Mouse (Mus musculus) hindbrain, embryonic 14.5 days (tissue): ENCODE measurements around the gene Parp3. TPM values are rescaled to one million over a fixed set of nuclear protein-coding genes. Genes with fewer than 3 reads are reported as not detected.

Experiments
- ATAC-seq: fragments of 200-750 bp; cut with Nextera tagmentation; 2 replicates; pipeline ENCODE4 v1.8.0; 2017; ENCODE audit warnings: moderate number of reproducible peaks, mild to moderate bottlenecking, moderate TSS enrichment, moderate library complexity; ENCODE audit not compliant: low FRiP score
- DNase-seq: peaks from one replicate; pipeline ENCODE4 v3.0.0-alpha.2; 2015; ENCODE audit warnings: low spot score
- H3K27ac ChIP-seq: fragments of 300-500 bp; sonication (generic); 2 replicates; pipeline ENCODE4 v1.5.1; 2014; ENCODE audit warnings: mild to moderate bottlenecking, moderate library complexity
- H3K27me3 ChIP-seq: fragments of 300-500 bp; sonication (generic); 2 replicates; pipeline ENCODE4 v1.6.1; 2014; ENCODE audit warnings: mild to moderate bottlenecking, low read length, mixed read lengths; ENCODE audit not compliant: control insufficient read depth, insufficient read depth
- H3K36me3 ChIP-seq: fragments of 300-500 bp; sonication (generic); replicated peaks from 2 replicates; pipeline ENCODE4 v1.6.1; 2014; ENCODE audit not compliant: control insufficient read depth, insufficient read depth
- H3K4me1 ChIP-seq: fragments of 300-500 bp; sonication (generic); replicated peaks from 2 replicates; pipeline ENCODE4 v1.6.1; 2014; ENCODE audit warnings: antibody characterized with exemption, low read length, mixed read lengths; ENCODE audit not compliant: control insufficient read depth, insufficient read depth
- H3K4me2 ChIP-seq: fragments of 300-500 bp; sonication (generic); replicated peaks from 2 replicates; pipeline ENCODE4 v1.6.1; 2014; ENCODE audit warnings: mild to moderate bottlenecking, moderate library complexity
- H3K4me3 ChIP-seq: fragments of 300-500 bp; sonication (generic); replicated peaks from 2 replicates; pipeline ENCODE4 v1.5.1; 2014; ENCODE audit warnings: mild to moderate bottlenecking, low read length
- H3K9ac ChIP-seq: fragments of 300-500 bp; sonication (generic); 2 replicates; pipeline ENCODE4 v1.6.1; 2014
- H3K9me3 ChIP-seq: fragments of 300-500 bp; sonication (generic); 2 replicates; pipeline ENCODE4 v1.6.1; 2016; ENCODE audit warnings: low read length; ENCODE audit not compliant: control insufficient read depth
- WGBS: fragments of 180-500 bp; shearing (Covaris S2); extraction: QIAGEN DNeasy Blood & Tissue Kit; methylation state at CpG from one replicate; pipeline ENCODE4 v1.1.7; 2014; 5-methylcytosine and 5-hydroxymethylcytosine counted together
- polyA plus RNA-seq: library from polyadenylated mRNA; unstranded; fragments of >200 nt; fragmentation: Nextera tagmentation; extraction: Ambion mirVana; gene quantifications from 2 replicates; pipeline ENCODE4 v1.2.1, GENCODE M21; 2014

The Parp3 gene
- polyA plus RNA-seq, 1 experiment from 2014 or later: 0.52 TPM

DNA sequence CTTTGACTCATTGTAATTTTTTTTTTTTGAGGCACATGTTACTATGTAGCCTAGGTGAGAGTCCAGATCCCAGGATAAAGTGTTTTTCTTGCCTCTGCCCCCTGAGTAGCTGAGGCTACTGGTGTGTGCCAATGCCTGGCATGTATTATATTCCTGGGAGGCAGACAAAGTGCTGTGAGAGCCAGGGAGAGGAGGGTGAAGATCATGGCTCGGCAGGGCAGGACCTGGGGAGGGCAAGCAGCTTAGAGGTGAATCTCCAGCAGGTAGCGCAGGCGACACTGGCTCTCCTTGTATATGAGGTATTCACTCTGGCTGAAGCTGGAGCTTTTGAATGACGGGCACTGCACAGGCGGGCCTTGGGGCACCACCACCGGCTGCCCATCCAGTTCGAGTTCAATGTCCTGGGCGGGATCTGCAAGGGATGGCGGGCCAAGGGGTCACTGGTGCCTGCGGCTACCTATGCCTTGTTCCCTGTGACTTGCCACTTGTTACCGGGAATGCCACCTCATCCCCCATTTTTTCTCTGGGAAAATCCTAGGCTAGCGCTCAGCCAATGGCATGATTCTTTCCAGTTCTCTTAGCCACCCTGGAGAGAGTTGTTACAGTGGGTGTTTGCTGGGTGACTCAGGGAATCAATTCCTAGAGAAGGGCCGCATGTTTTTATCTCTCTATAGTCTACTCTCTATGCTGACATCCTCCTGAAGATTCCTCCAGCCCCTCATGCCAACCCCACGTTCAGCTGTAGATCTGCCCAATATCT lies 5.6 kb downstream of the Parp3 start:
- H3K4me3 ChIP-seq: no peak overlapping the region
- no peaks in the 10 kb centered on the region for H3K9me3 ChIP-seq
- no peaks in the 10 kb centered on the region for H3K36me3 ChIP-seq
- H3K9ac ChIP-seq: no peak overlapping the region
- DNase-seq (no peak), ATAC-seq (no peak)
- H3K27me3 ChIP-seq: peaks cover 3% of the 10 kb centered on the region; the same call in 1 of the 2 replicates
- no peaks in the 10 kb centered on the region for H3K4me1 ChIP-seq
- no peak overlapping the region for H3K27ac ChIP-seq
- 66% methylated on average over 14 of the region's 14 CpGs for WGBS
- H3K4me2 ChIP-seq: no peak overlapping the region

DNA sequence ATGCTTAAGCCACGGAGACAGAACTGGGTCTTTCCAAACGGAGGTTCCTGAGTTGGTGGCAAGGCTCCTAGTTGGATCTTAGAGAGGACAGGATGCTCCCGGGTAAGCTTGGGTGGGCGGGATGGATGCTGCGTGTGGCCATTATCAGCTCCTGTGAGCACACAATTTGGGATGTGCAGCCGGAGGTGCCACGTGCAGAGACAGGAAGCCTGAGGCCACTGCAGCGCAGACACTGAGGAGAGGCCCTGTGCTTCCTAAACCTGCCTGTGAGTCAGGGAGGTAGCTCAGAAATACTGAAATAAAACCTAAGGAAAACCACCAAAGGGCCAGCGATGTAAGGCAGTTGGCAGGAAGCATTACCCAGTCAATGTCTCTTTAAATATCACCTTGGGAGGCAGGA lies 7.0 kb downstream of the Parp3 start:
- H3K4me2 ChIP-seq: no peak overlapping the region
- no peak for ATAC-seq
- WGBS: 74% methylated on average over 9 of the region's 9 CpGs
- peaks cover 12% of the 10 kb centered on the region for H3K4me1 ChIP-seq
- H3K36me3 ChIP-seq: no peaks in the 10 kb centered on the region
- DNase-seq: no peak
- no peak overlapping the region for H3K4me3 ChIP-seq
- H3K27ac ChIP-seq: no peak overlapping the region
- no peaks in the 10 kb centered on the region for H3K9me3 ChIP-seq
- peaks cover 3% of the 10 kb centered on the region; the same call in 1 of the 2 replicates for H3K27me3 ChIP-seq
- H3K9ac ChIP-seq: no peak overlapping the region

DNA sequence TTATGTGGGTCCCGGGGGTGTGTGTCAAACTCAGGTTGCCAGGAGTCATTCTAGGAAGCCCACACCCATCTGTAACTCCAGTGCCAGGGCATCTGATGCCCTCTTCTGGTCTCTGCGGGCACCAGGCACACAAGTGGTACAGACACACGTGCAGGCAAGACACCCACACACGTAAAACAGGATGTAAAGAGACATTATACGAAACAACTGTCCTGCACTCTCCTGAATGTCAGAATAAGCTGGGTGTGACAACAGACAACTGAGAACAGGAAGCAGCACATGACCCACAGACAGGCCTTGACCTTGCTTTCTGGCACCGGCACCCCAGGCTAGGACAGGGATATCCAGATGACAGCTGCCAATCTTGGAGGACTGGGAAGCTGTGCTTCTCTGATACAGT lies 7.4 kb downstream of the Parp3 start:
- 76% methylated on average over 6 of the region's 6 CpGs for WGBS
- Histone ChIP-seq H3K9me3 (no peaks in the 10 kb centered on the region), H3K4me3 (no peak overlapping the region), H3K4me2 (no peak overlapping the region), H3K4me1 (peaks cover 17% of the 10 kb centered on the region), H3K27ac (no peak overlapping the region), H3K9ac (no peak overlapping the region), H3K27me3 (peaks cover 3% of the 10 kb centered on the region; the same call in 1 of the 2 replicates), H3K36me3 (peaks cover under 1% of the 10 kb centered on the region; the same call in 1 of the 2 replicates)
- ATAC-seq (no peak), DNase-seq (no peak)

DNA sequence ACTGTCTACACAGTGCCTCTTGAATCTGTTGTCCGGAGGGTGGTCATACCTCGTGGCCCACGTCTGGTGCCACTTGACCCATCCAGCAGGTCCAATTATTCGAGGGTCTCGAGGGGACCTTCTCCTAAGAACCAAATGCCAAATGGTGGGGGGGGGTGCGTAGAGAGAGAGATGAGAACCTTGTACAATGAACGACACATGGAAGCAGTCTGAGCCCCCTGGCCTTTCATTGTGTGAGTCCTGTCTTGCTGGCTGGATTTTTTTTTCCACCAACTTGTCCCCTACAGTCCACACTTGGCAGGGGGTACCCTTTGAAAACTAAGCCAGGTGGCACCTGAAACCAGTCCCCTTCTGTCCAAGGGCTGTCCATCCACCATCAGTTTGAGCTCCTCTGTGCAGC lies 9.0 kb downstream of the Parp3 start:
- H3K4me2 ChIP-seq: no peak overlapping the region
- peaks cover 15% of the 10 kb centered on the region for H3K36me3 ChIP-seq
- no peak overlapping the region for H3K9ac ChIP-seq
- H3K27me3 ChIP-seq: peaks cover 3% of the 10 kb centered on the region; the same call in 1 of the 2 replicates
- H3K4me3 ChIP-seq: no peak overlapping the region
- H3K27ac ChIP-seq: no peak overlapping the region
- H3K4me1 ChIP-seq: peaks cover 18% of the 10 kb centered on the region
- ATAC-seq (no peak), DNase-seq (no peak)
- 88% methylated on average over 7 of the region's 7 CpGs for WGBS
- no peaks in the 10 kb centered on the region for H3K9me3 ChIP-seq

DNA sequence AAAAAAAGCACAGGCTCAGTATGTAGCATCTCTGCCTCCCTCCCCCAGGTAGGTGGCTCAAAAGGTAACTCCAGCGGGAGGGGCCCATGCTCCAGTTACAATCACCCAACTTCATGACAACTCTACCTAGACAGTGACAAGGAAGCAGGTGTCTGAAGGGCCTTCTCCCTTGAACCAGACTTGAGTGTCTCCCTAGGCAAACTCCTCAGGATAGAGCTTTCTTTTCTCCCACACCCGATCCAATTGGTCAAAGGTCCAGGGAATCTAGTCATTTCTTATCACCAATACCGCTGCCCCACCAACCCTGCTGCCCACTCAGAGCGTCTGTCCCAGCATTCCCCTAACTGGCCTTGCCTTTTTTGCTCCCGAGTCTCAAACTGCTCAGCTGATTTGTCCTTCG lies 10.0 kb downstream of the Parp3 start:
- peaks cover 24% of the 10 kb centered on the region for H3K36me3 ChIP-seq
- peaks cover 18% of the 10 kb centered on the region for H3K4me1 ChIP-seq
- no peak overlapping the region for H3K27ac ChIP-seq
- no peak for ATAC-seq
- DNase-seq: no peak
- H3K9ac ChIP-seq: no peak overlapping the region
- 90% methylated on average over 6 of the region's 6 CpGs for WGBS
- H3K4me2 ChIP-seq: no peak overlapping the region
- H3K9me3 ChIP-seq: no peaks in the 10 kb centered on the region
- peaks cover 3% of the 10 kb centered on the region; the same call in 1 of the 2 replicates for H3K27me3 ChIP-seq
- no peak overlapping the region for H3K4me3 ChIP-seq

DNA sequence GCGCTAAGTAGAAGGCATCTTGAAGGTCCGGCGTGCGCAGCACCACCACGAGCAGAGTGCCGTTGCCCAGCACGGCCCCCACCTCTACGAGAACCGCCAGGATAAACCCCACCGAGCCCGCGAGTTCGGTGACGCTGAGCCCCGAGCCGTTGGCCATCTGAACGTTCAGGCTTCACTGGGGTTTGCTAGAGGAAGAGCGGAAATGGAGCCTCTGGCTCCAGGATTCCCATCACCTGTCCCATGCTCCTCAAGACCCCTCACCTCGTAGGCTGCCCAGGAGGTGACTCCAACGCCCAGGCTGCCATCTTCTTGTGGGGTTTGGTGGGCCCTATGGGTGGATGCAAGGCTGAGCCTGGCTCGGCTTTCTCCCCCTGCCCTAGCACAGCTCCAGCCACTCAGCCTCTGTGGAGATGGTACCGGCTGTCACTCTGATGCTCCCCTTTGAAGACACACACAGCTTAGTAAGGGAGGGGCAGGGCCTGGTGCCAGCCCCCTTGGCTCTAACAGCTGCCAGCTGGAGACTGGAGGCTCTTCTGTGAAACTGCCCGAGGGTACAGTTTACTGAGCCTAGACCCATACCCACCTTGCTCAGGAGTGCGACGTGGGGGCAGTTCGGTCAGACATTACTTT lies 11.1 kb downstream of the Parp3 start, which contains the start of gene Gpr62:
Gene Gpr62 (minus strand): TSS at position 368 of the 630 bp plus-strand sequence.
- Histone ChIP-seq H3K27me3 (no peaks in the 10 kb centered on the region), H3K9ac (peak within 1 kb of the TSS; percentile 88), H3K4me1 (peaks cover 18% of the 10 kb centered on the region), H3K27ac (peak within 1 kb of the TSS; percentile 90), H3K36me3 (peaks cover 33% of the 10 kb centered on the region), H3K9me3 (no peaks in the 10 kb centered on the region), H3K4me2 (peak within 1 kb of the TSS; percentile 96), H3K4me3 (peak within 1 kb of the TSS; percentile 52)
- 26% methylated on average over 26 of the region's 26 CpGs for WGBS
- ATAC-seq (peak; percentile 35; the same call in 1 of the 2 replicates), DNase-seq (peak; percentile 65)

DNA sequence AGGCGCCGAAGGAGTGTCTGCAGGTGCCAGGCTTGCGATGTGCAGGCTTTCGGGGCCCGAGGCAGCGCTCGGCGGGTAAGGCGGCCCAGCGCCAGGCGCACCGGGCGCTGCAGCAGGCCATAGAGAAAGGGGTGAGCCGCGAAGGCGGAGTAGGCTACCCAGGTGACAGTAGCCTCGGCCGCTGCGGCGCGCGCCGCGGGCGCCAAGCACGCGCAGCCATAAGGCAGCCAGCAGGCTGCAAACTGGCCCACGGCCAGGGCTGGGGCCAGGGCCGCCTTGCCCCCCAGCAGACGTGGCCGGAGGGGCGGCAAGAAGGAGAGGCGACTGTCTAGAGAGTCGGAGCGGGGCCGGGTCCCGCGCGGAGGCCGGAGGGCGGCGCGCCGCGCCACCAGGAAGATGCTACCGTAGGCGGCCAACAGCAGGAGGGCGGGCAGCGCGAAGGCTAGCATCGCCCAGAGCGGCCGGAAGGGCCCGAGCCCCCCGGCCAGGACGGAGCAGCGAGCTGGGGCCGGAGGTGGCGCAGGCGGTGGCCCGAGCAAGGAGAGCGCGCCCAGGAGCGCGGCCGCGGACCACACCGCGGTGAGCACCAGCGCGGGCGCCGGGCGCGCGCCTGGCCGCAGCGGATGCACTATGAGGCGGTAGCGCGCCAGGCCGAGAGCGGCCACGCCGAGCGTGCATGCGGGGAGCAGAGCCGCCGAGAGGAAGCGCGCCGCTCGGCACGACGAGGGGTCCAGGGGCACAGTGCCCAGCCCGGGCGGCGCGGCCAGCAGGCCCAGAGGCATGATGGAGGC lies 11.8 kb downstream of the Parp3 start:
- peak overlapping the region; percentile 90 for H3K27ac ChIP-seq
- ATAC-seq (peak; percentile 76), DNase-seq (peak; percentile 83)
- H3K4me2 ChIP-seq: peak overlapping the region; percentile 96
- peak overlapping the region; percentile 88 for H3K9ac ChIP-seq
- H3K36me3 ChIP-seq: peaks cover 41% of the 10 kb centered on the region
- peak overlapping the region; percentile 52 for H3K4me3 ChIP-seq
- H3K9me3 ChIP-seq: no peaks in the 10 kb centered on the region
- no peaks in the 10 kb centered on the region for H3K27me3 ChIP-seq
- H3K4me1 ChIP-seq: peaks cover 18% of the 10 kb centered on the region
- WGBS: 1% methylated on average over 87 of the region's 99 CpGs

DNA sequence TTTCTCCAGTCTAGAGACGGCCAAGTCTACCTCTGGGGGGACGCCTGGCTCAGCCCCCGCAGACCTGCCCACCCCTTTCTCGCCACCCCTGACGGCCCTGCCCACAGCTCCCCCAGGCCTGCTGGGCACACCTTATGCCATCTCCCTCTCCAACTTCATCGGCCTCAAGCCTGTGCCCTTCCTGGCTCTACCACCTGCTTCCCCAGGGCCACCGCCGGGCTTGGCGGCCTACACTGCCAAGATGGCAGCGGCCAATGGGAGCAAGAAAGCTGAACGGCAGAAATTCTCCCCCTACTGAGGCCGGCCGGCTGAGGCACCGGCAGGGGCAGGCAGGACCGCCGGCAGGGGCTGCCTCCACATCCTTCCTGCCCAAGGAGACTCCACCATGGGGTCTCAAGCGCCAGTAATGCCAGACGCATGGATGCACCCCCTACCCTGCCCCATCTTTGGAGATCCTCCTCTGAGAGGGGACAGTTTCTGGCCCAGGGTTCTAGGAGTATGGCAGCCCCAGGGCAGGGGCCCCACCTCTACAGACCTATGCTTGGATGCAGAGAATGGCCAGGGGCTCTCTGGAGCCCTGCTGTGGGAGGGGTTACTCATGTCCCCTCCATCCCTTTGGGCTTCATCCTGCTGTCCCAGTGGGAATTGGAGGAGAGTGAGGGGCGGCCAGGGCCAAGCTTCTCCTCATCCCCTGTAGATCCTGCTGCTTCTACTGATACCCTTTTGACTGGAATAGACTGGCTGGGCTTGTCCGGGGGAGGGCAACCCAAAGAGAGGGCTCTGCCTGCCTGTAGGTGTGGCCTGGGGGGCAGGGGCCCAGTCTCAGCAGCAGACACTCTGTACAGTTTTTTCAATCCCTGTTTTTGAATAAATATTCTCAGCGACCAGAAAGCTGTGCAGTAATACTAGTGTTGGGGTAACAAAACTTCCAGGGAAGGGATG lies 13.4 kb downstream of the Parp3 start:
- DNase-seq (no peak), ATAC-seq (no peak)
- Histone ChIP-seq H3K4me3 (no peak overlapping the region), H3K27ac (no peak overlapping the region), H3K9ac (no peak overlapping the region), H3K4me2 (no peak overlapping the region), H3K27me3 (no peaks in the 10 kb centered on the region), H3K36me3 (peaks cover 41% of the 10 kb centered on the region), H3K9me3 (no peaks in the 10 kb centered on the region), H3K4me1 (peaks cover 18% of the 10 kb centered on the region)
- 77% methylated on average over 21 of the region's 21 CpGs for WGBS
